Mouse (Mus musculus) fibroblast of lung, adult 2 months (primary cell): ENCODE data around the gene Mki67.

Source experiments
- DNase-seq: peaks from one replicate; pipeline ENCODE4 v3.0.0-alpha.2; 2011; ENCODE audit warnings: low read depth

Gene Mki67

DNA sequence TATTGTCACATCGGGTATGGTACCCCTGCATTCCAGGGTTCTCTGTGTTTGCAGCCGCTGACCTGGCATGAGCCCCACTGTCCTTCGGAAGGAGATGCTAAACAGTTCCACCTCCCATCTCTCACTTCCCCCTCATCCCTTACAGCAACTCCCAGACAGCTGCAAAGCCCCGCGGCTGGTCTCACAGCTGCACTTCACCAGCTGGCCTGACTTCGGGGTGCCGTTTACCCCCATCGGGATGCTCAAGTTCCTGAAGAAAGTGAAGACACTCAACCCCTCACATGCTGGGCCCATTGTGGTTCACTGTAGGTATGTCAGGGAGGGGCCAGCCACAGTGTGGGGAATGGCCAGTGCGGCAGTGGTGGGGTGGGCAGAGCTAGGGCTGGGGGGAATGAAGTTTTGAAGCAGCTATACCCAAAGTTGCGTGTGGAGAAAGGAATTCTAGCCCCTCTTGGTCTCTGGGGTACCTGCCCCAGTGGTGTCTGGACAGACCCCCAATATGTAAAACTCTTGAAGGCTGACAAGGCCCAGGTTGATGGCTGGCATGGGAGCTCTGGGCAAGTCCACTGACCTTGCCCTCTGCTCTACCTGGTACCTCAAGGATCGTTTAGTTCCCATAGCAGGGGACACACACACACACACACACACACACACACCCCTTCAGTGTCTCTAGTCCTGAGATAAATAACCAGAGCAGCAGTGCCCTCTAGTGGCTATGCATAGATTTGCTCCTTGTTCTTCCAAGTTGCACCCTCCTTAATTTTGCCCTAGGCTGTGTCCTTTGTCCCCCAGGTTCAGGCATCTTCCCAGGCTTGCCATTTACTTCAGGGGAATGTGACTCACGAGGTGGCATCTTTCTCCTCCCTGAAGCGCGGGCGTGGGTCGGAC, 47.1 kb downstream of the Mki67 start:
- peak; percentile 27 for DNase-seq

DNA sequence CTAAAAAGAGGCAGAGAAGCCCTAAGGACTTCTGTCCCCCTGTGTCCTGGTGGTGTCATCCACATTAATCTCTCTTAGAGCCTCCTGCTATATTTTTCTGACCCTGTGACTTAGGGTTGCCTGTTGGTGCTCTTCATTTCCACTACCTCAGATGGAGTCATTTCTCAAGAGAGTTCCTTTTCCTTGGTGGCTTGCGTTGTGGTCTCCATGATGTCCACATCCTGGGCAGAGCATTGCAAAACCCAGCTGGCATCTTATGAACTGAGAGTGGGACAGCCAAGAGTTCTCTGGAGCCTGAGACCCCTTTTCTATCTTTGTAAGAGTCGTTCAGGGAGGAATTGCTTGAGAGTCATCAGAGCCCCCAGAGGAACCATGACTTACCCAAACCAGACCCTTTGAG, 49.8 kb downstream of the Mki67 start:
- no peak for DNase-seq

DNA sequence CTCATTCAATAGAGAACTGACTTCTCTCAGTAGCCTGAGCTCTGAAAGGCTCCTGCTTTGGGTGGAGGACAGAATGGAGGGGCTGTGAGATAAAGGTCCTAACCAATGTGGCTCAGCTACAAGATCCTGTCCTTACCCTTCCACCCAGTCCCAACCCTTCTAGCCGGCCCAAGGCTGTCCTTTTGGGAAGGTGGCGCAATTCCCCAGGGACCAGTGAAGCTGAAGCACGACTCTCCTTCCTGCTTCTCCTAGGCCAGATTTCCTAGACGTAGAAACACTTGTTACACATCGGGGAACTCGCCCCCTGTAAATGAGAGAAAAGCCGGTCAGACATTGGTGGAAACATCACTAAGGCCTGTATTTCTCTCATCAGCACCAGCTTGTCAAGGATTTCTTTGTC, 52.0 kb downstream of the Mki67 start:
- no peak for DNase-seq

DNA sequence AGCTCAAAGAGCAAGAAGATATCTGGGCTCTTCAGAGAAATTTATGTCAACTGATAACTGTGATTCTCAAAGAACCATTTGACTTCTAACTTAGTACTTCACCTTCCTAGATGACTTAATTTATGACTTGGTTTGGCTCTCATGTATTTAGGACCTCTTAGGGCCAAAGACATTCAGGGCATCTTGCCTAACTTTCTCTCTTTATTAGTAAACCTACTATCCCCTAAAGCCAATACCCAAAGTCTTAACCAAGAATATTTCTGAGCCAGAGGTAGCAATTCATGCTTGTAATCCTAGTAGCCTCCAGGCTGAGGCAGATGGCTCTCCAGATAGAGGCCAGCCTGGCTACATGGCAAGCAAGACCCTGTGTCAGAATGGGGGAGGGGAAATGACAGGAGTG, 55.8 kb downstream of the Mki67 start:
- no peak for DNase-seq

DNA sequence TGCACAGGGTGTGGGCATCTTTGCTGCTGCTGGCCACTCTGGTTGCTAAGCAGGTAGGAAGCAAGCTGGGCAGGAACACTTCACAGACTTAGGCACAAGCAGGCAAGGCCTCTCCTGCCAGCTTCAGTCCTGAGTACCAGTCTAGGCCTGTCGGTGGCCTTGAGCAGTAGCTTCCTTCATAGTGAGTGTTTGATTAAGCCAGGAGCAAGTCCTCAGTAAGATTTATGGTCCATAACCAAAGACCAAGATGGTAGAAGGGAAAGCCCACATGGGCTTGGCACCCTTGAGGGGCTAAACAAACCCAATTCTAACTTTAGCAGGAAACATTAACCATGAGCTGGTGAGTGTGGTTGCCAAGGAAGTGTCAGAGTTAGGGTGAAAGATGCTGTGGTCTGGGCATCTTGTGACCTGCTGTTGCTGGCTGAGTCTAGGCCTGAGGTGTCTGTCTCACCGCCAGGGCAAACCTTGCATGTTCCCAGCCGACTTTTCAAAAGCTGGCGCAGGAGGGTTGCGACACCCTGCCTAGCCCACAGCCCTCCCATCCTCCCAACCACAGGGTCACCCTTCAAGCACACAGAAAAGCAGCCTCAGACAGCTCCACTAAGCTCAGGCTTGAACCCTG, 56.7 kb downstream of the Mki67 start:
- peak; percentile 94 for DNase-seq

DNA sequence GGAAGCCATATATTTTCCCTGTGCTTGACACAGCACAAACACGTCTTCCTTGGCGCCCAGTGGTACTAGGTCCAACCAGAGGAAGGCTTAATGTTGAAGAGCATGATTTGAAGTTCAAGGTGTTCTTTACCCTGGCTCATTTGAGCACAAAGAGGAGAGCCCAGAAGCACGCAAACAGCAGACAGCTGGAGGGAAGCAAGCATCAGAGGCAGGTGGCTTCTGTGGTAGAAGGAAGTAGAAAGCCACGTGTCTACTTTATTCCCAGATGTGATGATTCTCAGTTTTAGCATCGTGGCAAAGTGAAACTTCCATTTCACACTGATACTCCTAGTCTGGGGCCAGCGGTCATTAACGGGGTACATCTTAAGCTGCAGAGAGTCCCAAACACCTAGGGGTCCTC, 58.0 kb downstream of the Mki67 start:
- DNase-seq, result no peak

DNA sequence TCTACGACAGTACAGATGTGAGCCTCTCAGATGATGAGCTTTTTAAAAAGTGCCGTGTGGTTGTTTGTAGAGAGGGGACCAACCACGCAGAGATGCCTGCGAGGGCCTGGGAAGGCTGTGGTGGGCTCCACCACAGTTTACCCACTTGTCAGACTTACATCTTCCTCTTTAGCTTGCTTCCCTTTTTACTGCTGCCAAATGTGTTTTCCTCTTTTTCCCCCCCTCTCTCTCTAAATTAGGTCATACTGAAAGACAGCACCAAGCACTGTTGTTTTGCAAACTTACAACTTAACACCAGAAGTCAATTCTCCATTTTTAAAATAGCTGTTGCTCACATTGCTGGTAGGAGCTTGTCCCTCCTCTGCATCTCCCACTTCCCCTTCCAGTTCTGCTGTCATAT, 61.0 kb downstream of the Mki67 start:
- DNase-seq, result no peak

DNA sequence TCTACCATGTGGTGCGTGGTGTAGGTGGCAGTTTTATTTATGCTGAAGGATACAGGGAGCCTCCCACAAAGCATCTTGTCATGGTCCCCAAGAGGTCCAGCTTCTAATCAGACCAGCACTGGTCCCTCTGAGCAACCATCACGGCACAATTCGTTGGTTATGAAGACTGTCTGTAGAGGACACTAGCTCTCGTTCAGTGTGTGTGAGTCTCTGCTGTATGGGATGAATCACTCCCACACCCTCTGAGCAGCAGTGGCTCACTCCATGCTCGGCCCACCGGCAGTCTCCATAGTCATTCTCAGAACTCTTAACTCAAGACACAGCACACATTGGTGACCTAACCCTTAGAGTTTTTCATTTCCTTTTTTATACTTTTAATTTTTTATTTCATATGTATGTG, 61.9 kb downstream of the Mki67 start:
- DNase-seq, result no peak

DNA sequence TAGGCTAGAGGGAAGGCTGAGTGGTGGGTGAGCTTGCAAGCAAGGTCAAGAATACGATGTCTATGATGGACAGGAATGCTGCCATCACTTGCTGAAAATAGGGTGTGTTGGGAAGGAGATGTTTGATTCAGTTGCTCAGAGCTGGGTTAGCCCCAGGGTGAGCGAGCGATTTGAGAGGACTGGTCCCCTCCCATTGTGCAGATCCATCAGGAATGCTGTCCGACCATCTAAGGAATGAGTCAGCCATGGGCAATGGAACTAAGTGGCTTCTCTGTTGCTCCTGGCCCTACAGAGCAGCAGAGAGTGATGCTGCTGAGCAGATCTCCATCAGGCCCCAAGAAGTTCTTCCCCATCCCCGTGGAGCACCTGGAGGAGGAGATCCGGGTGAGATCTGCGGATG, 62.6 kb downstream of the Mki67 start:
- no peak for DNase-seq

DNA sequence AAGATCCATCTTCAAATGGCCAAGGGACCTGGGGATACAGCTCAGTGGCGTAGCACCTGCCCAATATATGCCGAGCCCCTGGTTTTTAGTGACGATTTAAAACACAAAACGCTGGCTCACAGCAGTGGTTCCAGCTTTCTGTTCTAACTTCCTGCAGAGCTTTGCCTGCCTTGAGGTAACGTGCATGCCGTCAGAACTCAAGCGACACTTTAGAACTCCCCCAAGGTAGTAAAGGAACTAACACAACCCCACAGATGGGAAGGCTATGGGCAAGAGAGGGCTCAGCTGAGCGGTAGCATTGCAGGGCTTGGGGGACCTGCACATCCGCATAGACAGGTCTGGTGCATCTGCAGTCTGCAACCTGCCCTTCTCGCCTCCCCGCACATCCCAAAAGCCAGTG, 63.4 kb downstream of the Mki67 start:
- DNase-seq, result no peak

DNA sequence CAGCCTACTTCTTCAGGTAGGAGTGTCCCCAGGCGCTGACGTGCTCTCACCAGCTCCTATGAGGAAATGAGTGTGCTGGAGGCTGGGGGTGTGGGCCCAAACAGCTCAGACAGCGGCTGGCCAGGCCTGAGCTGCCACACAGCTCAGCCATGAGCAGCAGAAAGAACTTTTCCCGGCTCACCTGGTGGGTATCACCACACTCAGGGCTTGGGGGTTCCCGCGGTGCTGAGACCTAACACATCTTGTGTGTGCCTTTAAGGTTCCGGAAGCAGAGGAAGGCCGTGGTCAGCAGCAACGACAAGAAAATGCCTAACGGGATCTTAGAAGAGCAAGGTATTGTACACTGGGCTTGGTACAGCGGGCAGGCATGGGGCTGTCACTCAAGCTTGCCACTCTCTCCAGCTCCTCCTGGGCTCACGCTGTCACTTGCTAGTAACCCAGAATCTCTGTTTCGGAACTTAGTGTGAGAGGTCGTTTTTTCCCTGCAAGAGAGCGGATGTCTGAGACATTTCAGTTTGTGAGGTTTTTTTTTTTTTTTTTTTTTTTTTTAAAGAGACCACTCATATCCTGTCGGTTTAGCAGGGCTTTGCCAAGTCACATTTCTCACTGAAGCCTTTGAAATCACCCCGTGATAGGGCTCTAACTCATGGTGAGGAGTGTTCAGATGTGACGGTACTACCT, 64.2 kb downstream of the Mki67 start:
- peak; percentile 54 for DNase-seq

DNA sequence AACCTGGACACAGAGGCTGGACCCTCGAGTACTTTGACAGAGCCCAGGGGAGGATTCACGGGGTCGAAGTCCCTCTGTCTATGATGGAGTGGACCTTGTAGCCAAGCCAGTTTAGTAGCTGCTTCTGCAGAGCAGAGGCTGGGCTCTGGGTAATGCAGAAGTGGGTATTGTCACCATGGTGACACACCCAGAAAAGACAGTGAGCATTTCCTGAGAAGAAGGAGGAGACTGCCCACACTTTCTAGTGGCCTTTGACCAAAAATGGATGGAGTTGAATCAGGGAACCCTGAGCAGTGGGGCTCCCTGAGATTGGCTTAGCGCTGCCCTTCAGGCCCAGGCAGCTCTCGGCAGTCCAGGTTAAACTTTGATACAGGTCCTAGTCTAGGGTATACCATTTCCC, 66.1 kb downstream of the Mki67 start:
- DNase-seq, result no peak

DNA sequence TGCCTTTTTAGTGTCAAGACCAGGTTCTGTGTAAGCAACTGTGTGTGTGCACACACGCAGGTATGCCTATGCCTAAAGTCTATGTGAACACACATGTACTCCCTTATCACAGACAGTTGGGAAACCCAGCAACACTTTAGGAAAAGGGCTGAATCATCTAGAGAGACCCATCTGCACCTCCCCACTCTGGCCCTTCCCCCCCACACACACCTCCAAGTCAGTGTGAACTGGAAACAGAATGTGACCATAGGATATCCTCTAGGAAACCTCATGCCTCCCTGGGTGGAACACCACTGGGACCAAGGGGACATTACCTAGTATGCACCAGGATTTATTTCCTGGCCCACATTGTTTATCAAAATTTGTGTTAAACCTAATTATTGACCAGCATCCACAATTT, 66.9 kb downstream of the Mki67 start:
- no peak for DNase-seq

DNA sequence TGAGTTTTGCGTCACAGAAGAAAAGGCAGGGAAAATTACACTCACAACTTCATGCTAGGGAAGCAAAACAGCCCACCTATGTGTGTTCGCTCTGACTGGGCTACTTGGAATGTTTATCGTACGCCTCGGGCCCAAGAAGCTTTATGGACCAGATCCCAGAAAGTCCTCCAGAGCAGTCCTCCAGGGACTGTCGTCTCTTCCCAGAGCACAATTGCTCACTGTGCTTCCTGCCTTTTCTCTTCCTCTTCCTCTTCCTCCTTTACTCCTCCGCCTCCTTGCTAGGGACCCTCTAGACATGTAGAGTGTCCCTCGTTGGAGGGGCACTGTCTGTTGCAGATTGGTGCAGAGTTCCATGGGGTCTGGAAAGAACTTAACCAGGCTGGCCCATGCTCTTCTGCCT, 67.3 kb downstream of the Mki67 start:
- no peak for DNase-seq

DNA sequence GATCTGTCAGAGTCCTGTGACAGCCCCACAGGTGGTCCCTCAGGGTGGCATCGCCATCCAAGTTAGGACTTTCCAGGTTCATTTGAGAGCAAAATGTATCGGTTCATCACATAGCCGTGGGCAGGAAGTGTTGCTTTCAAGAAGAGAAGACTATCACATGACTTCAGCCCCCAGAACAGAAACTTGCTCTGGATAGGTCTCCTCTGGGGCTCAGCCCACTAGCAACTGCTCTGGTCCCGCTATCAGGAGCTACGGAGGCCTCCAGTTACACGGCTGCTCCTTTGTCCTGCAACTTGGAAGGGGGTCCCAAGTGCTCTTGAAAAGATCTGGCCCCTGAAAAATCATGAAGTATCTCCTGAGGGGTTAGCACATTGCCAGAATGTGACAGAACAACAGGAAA, 69.2 kb downstream of the Mki67 start:
- DNase-seq, result no peak

DNA sequence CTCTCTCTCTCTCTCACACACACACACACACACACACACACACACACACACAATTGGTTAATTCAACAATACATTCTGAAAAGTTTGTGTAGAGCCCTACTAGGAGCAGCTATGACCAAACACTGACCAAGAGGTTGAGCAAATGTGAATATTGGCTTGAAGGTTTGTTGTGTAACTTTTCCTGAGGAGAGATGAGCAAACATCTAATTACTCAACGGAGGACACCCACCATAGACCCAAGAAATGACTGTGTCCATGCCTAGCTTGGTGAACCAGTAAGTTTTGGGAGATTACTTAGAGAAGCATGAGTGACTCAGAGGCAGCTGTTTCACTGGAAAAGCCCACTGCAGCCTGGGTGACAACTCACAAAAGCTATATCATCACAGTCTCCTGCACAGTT, 71.7 kb downstream of the Mki67 start:
- DNase-seq, result no peak

DNA sequence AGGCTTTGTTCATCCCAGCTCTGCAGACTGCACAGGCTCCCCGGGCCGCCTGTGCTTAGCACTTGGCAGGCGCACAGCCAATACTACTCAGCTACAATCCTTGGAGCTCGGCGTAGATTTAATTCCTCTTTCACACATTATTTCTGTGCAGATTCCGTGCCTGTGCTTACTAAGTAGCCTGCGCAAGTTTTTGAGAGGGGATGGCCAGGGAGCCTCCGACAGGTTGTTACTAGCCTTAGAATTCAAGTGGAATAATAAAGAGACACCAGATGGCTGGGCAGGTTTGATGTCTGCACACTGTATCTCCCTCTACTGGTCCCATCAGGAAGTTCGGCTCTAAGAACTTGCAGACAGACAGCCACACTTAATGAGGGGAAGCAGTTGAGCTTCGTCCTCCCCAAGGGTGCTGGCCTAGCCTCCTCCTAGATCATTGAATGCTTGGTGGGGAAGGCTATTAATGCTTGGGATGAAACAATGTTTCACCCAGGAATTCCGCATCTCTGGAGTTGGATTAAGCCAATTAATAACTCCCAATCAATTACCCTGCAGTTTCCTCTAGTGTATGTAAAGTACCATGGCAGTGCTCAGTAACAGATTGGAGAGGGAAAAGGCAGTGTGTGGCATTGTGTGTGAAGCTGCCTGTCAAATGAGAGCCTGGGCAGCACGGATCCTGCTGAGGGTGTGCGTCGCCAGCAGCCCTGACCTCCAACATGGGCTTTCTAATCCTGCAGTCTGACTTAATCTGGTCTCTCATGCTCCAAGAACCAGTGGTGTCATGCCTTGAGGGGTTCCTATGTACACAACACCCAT, 74.3 kb downstream of the Mki67 start:
- DNase-seq, result peak; percentile 26
